Mouse (Mus musculus) myocyte (in vitro differentiated cells): ENCODE data around the gene Plekhf1.

Source experiments
- CEBPB ChIP-seq: IDR thresholded peaks from 2 replicates; pipeline ENCODE4 v1.6.1; 2011; ENCODE audit warnings: mild to moderate bottlenecking, moderate library complexity; ENCODE audit not compliant: poor library complexity, insufficient read depth, severe bottlenecking
- E2F4 ChIP-seq: IDR thresholded peaks from one replicate; pipeline ENCODE4 v1.6.1; 2011; ENCODE audit warnings: mild to moderate bottlenecking, control low read depth, moderate library complexity; ENCODE audit not compliant: insufficient read depth
- MAX ChIP-seq: IDR thresholded peaks from one replicate; pipeline ENCODE4 v1.6.1; 2011; ENCODE audit warnings: low read depth, mild to moderate bottlenecking, control low read depth
- MYOD1 ChIP-seq, 3 experiments: IDR thresholded peaks; one replicate each; pipeline ENCODE4 v1.6.1; 2011; ENCODE audit warnings: control low read depth in 2 of 3, low read depth in 2 of 3, mild to moderate bottlenecking in 2 of 3, moderate library complexity in 1 of 3; ENCODE audit not compliant: insufficient read length in 2 of 3, control insufficient read depth in 1 of 3
- MYOG ChIP-seq, 3 experiments: IDR thresholded peaks; one replicate each; pipeline ENCODE4 v1.6.1; 2011; ENCODE audit warnings: control low read depth in 2 of 3, low read depth in 2 of 3, mild to moderate bottlenecking in 2 of 3; ENCODE audit not compliant: insufficient read length in 2 of 3, control insufficient read depth in 1 of 3, insufficient read depth in 1 of 3
- POLR2A ChIP-seq: IDR thresholded peaks from one replicate; pipeline ENCODE4 v1.6.1; 2011; ENCODE audit warnings: low read depth, mild to moderate bottlenecking, control low read depth, moderate library complexity; ENCODE audit not compliant: insufficient read length
- POLR2AphosphoS2 ChIP-seq: IDR thresholded peaks from one replicate; pipeline ENCODE4 v1.6.1; 2011; ENCODE audit warnings: low read depth, control low read depth; ENCODE audit not compliant: insufficient read length
- SRF ChIP-seq: IDR thresholded peaks from one replicate; pipeline ENCODE4 v1.6.1; 2011; ENCODE audit warnings: low read depth; ENCODE audit not compliant: control insufficient read depth, insufficient read length
- TCF12 ChIP-seq: IDR thresholded peaks from one replicate; pipeline ENCODE4 v1.6.1; 2011; ENCODE audit warnings: mild to moderate bottlenecking, control low read depth; ENCODE audit not compliant: poor library complexity, insufficient read depth, severe bottlenecking
- TCF3 ChIP-seq: IDR thresholded peaks from one replicate; pipeline ENCODE4 v1.6.1; 2011; ENCODE audit warnings: low read depth, control low read depth; ENCODE audit not compliant: insufficient read length
- USF1 ChIP-seq: IDR thresholded peaks from one replicate; pipeline ENCODE4 v1.6.1; 2011; ENCODE audit warnings: low read depth, mild to moderate bottlenecking, control low read depth, moderate library complexity

- TF ChIP-seq CEBPB (no peak), POLR2A (no peak), POLR2AphosphoS2 (no peak), MYOD1 (IDR thresholded peaks at IDR 0.05; ENCODE audit: control insufficient read depth in 1 of 3, insufficient read length in 2 of 3, low read depth in 2 of 3) (no peak), MAX (no peak), USF1 (no peak), TCF3 (no peak), TCF12 (no peak), E2F4 (no peak), MYOG (IDR thresholded peaks at IDR 0.05; ENCODE audit: control insufficient read depth in 1 of 3, insufficient read depth in 1 of 3, insufficient read length in 2 of 3, low read depth in 2 of 3) (no peak), SRF (no peak)
These were observed 53.3 kb downstream of the Plekhf1 start for GRCm38 (mm10) chr7:38174321-38175148.
